Mouse (Mus musculus) thymus, adult 18-20 months (tissue): Measurements from ENCODE around the gene Cab39l.

Experiments used
- DNase-seq, 2 experiments: peaks; one replicate each; pipeline ENCODE4 v3.0.0; 2022; ENCODE audit warnings: mixed read lengths in 2 of 2

Cab39l gene

DNA sequence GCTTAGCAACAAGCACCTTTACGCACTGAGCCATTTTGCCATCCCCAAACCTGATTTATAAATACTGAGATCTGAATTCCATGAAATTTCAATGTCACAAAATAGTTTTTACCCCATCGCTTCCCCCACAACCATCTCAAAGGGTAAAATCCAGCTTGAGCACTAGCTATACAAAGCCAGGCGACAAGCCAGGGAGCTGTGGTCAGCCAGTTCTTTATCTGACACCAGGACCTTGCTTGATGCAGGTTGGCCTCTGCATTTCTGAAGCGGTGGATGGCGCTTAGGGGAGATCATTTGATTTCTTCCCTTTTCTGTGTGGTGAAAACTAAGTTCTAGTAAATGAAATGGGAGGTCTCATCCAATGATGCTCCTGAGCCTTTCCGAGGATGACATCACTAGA is 191.3 kb downstream of the Cab39l start:
- no peak for DNase-seq

GRCm38 (mm10) chr14:59633295-59633898 is 192.6 kb downstream of the Cab39l start:
- DNase-seq = no peak

- DNase-seq = no peak
Observed at GRCm38 (mm10) chr14:59633988-59634387, 193.2 kb downstream of the Cab39l start.
